Mouse (Mus musculus) olfactory bulb, adult 2 months (tissue): ENCODE measurements around the gene Lasp1.

ENCODE experiments used
- CTCF ChIP-seq: fragments of 200-500 bp; IDR thresholded peaks from 2 replicates; pipeline ENCODE4 v1.5.1; 2012; ENCODE audit warnings: low read depth, mild to moderate bottlenecking, low read length, moderate library complexity; ENCODE audit not compliant: insufficient read depth
- POLR2A ChIP-seq: fragments of 200-500 bp; IDR thresholded peaks from 2 replicates; pipeline ENCODE4 v1.6.1; 2012; ENCODE audit warnings: mild to moderate bottlenecking, low read depth, low read length, moderate library complexity; ENCODE audit not compliant: insufficient read depth

DNA sequence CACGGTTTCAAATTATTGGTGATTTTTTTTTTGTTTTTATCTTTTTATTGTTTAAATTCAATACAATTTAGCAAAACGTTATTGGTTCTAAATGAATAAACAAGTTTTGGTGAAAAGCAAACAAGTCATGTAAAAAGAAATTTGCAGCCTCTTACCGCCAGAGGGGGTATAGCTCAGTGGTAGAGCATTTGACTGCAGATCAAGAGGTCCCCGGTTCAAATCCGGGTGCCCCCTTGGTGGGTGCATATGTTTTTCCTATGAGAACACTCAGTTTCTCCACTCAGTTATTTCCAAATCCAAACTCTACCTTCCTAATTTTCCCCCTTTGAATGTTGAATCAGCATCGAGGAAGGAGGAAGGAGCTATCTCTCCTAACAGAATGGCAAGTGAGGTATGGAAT is 1.9 kb upstream of the Lasp1 start:
- TF ChIP-seq CTCF (no peak), POLR2A (no peak)
